Mouse (Mus musculus) kidney, postnatal 14 days (tissue): ENCODE results near the gene Gm17535.
"Not testable (repeated sequence)": the region's sequence is repeated elsewhere in the genome, so short reads cannot be mapped to it uniquely, and the experiment has no call there.

Experiments
- DNase-seq: peaks from one replicate; pipeline ENCODE4 v3.0.0; 2022; ENCODE audit warnings: mixed read lengths

The Gm17535 gene

DNA sequence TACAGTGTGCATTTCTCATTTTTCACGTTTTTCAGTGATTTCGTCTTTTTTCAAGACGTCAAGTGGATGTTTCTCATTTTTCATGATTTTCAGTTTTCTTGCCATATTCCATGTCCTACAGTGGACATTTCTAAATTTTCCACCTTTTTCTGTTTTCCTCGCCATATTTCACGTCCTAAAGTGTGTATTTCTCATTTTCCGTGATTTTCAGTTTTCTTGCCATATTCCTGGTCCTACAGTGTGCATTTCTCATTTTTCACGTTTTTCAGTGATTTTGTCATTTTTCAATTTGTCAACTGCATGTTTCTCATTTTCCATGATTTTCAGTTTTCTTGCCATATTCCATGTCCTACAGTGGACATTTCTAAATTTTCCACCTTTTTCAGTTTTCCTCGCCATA is at the start of gene Gm17535:
TSS of gene Gm17535 (plus strand) at position 301 of the 400 bp plus-strand sequence.
- not testable (repeated sequence) for DNase-seq

DNA sequence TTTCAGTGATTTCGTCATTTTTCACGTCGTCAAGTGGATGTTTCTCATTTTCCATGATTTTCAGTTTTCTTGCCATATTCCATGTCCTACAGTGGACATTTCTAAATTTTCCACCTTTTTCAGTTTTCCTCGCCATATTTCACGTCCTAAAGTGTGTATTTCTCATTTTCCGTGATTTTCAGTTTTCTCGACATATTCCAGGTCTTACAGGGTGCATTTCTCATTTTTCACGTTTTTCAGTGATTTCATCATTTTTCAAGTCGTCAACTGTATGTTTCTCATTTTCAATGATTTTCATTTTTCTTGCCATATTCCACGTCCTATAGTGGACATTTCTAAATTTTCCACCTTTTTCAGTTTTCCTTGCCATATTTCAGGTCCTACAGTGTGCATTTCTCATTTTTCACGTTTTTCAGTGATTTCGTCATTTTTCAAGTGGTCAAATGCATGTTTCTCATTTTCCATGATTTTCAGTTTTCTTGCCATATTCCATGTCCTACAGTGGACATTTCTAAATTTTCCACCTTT is 33.9 kb upstream of the Gm17535 start, which contains the start of gene Gm10722:
TSS of gene Gm10722 (plus strand) at position 478 of the 528 bp plus-strand sequence.
- peak; percentile 34 for DNase-seq

DNA sequence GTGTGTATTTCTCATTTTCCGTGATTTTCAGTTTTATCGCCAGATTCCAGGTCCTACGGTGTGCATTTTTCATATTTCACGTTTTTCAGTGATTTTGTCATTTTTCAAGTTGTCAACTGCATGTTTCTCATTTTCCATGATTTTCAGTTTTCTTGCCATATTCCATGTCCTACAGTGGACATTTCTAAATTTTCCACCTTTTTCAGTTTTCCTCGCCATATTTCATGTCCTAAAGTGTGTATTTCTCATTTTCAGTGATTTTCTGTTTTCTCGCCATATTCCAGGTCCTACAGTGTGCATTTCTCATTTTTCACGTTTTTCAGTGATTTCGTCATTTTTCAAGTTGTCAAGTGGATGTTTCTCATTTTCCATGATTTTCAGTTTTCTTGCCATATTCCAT is 33.4 kb upstream of the Gm17535 start:
- DNase-seq, result peak; percentile 36

DNA sequence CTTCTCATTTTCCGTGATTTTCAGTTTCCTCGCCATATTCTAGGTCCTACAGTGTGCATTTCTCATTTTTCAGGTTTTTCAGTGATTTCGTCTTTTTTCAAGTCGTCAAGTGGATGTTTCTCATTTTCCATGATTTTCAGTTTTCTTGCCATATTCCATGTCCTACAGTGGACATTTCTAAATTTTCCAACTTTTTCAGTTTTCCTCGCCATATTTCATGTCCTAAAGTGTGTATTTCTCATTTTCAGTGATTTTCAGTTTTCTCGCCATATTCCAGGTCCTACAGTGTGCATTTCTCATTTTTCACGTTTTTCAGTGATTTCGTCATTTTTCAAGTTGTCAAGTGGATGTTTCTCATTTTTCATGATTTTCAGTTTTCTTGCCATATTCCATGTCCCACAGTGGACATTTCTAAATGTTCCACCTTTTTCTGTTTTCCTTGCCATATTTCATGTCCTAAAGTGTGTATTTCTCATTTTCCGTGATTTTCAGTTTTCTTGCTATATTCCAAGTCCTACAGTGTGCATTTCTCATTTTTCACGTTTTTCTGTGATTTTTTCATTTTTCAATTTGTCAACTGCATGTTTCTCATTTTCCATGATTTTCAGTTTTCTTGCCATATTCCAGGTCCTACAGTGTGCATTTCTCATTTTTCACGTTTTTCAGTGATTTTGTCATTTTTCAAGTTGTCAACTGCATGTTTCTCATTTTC is 32.3 kb upstream of the Gm17535 start:
- DNase-seq, result peak; percentile 100

DNA sequence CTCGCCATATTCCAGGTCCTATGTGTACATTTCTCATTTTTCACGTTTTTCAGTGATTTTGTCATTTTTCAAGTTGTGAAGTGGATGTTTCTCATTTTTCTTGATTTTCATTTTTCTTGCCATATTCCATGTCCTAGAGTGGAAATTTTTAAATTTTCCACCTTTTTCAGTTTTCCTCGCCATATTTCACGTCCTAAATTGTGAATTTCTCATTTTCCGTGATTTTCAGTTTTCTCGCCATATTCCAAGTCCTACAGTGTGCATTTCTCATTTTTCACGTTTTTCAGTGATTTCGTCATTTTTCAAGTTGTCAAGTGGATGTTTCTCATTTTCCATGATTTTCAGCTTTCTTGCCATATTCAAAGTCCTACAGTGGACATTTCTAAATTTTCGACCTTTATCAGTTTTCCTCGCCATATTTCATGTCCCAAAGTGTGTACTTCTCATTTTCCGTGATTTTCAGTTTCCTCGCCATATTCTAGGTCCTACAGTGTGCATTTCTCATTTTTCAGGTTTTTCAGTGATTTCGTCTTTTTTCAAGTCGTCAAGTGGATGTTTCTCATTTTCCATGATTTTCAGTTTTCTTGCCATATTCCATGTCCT is 31.5 kb upstream of the Gm17535 start, which contains the start of gene Gm11168:
TSS of gene Gm11168 (plus strand) at position 553 of the 603 bp plus-strand sequence.
- peak; percentile 80 for DNase-seq

DNA sequence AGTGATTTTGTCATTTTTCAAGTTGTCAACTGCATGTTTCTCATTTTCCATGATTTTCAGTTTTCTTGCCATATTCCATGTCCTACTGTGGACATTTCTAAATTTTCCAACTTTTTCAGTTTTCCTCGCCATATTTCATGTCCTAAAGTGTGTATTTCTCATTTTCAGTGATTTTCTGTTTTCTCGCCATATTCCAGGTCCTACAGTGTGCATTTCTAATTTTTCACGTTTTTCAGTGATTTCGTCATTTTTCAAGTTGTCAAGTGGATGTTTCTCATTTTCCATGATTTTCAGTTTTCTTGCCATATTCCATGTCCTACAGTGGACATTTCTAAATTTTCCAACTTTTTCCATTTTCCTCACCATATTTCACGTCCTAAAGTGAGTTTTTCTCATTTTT is 28.2 kb upstream of the Gm17535 start:
- not testable (repeated sequence) for DNase-seq

DNA sequence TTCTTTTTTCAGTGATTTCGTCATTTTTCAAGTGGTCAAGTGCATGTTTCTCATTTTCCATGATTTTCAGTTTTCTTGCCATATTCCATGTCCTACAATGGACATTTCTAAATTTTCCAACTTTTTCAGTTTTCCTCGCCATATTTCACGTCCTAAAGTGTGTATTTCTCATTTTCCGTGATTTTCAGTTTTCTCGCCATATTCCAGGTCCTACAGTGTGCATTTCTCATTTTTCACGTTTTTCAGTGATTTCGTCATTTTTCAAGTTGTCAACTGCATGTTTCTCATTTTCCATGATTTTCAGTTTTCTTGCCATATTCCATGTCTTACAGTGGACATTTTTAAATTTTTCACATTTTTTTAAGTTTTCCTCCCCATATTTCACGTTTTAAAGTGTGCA is 27.8 kb upstream of the Gm17535 start:
- DNase-seq, result not testable (repeated sequence)

DNA sequence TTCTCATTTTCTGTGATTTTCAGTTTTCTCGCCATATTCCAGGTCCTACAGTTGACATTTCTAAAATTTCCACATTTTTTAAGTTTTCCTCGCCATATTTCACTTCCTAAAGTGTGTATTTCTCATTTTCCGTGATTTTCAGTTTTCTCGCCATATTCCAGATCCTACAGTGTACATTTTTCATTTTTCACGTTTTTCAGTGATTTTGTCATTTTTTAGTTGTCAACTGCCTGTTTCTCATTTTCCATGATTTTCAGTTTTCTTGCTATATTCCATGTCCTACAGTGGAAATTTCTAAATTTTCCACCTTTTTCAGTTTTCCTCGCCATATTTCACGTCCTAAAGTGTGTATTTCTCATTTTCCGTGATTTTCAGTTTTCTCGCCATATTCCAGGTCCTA is 27.1 kb upstream of the Gm17535 start:
- DNase-seq, result peak; percentile 38

DNA sequence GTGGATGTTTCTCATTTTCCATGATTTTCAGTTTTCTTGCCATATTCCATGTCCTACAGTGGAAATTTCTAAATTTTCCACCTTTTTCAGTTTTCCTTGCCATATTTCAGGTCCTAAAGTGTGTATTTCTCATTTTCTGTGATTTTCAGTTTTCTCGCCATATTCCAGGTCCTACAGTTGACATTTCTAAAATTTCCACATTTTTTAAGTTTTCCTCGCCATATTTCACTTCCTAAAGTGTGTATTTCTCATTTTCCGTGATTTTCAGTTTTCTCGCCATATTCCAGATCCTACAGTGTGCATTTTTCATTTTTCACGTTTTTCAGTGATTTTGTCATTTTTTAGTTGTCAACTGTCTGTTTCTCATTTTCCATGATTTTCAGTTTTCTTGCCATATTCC is 25.1 kb upstream of the Gm17535 start:
- not testable (repeated sequence) for DNase-seq

DNA sequence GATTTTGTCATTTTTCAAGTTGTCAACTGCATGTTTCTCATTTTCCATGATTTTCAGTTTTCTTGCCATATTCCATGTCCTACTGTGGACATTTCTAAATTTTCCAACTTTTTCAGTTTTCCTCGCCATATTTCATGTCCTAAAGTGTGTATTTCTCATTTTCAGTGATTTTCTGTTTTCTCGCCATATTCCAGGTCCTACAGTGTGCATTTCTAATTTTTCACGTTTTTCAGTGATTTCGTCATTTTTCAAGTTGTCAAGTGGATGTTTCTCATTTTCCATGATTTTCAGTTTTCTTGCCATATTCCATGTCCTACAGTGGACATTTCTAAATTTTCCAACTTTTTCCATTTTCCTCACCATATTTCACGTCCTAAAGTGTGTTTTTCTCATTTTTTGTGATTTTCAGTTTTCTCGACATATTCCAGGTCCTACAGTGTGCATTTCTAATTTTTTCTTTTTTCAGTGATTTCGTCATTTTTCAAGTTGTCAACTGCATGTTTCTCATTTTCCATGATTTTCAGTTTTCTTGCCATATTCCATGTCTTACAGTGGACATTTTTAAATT is 22.3 kb upstream of the Gm17535 start:
- DNase-seq, result not testable (repeated sequence)

DNA sequence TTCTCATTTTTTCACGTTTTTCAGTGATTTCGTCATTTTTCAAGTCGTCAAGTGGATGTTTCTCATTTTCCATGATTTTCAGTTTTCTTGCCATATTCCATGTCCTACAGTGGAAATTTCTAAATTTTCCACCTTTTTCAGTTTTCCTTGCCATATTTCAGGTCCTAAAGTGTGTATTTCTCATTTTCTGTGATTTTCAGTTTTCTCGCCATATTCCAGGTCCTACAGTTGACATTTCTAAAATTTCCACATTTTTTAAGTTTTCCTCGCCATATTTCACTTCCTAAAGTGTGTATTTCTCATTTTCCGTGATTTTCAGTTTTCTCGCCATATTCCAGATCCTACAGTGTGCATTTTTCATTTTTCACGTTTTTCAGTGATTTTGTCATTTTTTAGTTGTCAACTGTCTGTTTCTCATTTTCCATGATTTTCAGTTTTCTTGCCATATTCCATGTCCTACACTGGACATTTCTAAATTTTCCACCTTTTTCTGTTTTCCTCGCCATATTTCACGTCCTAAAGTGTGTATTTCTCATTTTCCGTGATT is 21.6 kb upstream of the Gm17535 start, which contains the start of gene Gm10721:
TSS of gene Gm10721 (plus strand) at position 408 of the 547 bp plus-strand sequence.
- not testable (repeated sequence) for DNase-seq

DNA sequence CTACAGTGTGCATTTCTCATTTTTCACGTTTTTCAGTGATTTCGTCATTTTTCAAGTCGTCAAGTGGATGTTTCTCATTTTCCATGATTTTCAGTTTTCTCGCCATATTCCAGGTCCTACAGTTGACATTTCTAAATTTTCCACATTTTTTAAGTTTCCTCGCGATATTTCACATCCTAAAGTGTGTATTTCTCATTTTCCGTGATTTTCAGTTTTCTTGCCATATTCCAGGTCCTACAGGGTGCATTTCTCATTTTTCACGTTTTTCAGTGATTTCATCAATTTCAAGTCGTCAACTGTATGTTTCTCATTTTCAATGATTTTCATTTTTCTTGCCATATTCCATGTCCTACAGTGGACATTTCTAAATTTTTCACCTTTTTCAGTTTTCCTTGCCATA is 19.0 kb upstream of the Gm17535 start, which contains the start of gene Gm10720:
TSS of gene Gm10720 (plus strand) at position 301 of the 400 bp plus-strand sequence.
- DNase-seq, result not testable (repeated sequence)

DNA sequence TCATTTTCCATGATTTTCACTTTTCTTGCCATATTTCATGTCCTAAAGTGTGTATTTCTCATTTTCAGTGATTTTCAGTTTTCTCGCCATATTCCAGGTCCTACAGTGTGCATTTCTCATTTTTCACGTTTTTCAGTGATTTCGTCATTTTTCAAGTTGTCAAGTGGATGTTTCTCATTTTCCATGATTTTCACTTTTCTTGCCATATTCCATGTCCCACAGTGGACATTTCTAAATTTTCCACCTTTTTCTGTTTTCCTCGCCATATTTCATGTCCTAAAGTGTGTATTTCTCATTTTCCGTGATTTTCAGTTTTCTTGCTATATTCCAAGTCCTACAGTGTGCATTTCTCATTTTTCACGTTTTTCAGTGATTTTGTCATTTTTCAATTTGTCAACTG is 18.5 kb upstream of the Gm17535 start:
- peak; percentile 58 for DNase-seq

DNA sequence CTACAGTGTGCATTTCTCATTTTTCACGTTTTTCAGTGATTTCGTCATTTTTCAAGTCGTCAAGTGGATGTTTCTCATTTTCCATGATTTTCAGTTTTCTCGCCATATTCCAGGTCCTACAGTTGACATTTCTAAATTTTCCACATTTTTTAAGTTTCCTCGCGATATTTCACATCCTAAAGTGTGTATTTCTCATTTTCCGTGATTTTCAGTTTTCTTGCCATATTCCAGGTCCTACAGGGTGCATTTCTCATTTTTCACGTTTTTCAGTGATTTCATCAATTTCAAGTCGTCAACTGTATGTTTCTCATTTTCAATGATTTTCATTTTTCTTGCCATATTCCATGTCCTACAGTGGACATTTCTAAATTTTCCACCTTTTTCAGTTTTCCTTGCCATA is 17.3 kb upstream of the Gm17535 start, which contains the start of gene Gm10719:
TSS of gene Gm10719 (plus strand) at position 301 of the 400 bp plus-strand sequence.
- DNase-seq, result not testable (repeated sequence)

DNA sequence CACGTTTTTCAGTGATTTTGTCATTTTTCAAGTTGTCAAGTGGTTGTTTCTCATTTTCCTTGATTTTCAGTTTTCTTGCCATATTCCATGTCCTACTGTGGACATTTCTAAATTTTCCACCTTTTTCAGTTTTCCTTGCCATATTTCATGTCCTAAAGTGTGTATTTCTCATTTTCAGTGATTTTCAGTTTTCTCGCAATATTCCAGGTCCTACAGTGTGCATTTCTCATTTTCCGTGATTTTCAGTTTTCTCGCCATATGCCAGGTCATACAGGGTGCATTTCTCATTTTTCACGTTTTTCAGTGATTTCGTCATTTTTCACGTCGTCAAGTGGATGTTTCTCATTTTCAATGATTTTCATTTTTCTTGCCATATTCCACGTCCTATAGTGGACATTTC is 15.5 kb upstream of the Gm17535 start:
- DNase-seq, result peak; percentile 100

DNA sequence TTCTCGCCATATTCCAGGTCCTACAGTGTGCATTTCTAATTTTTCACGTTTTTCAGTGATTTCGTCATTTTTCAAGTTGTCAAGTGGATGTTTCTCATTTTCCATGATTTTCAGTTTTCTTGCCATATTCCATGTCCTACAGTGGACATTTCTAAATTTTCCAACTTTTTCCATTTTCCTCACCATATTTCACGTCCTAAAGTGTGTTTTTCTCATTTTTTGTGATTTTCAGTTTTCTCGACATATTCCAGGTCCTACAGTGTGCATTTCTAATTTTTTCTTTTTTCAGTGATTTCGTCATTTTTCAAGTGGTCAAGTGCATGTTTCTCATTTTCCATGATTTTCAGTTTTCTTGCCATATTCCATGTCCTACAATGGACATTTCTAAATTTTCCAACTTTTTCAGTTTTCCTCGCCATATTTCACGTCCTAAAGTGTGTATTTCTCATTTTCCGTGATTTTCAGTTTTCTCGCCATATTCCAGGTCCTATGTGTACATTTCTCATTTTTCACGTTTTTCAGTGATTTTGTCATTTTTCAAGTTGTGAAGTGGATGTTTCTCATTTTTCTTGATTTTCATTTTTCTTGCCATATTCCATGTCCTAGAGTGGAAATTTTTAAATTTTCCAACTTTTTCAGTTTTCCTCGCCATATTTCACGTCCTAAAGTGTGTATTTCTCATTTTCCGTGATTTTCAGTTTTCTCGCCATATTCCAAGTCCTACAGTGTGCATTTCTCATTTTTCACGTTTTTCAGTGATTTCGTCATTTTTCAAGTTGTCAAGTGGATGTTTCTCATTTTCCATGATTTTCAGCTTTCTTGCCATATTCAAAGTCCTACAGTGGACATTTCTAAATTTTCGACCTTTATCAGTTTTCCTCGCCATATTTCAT is 14.3 kb upstream of the Gm17535 start:
- DNase-seq, result peak; percentile 96

DNA sequence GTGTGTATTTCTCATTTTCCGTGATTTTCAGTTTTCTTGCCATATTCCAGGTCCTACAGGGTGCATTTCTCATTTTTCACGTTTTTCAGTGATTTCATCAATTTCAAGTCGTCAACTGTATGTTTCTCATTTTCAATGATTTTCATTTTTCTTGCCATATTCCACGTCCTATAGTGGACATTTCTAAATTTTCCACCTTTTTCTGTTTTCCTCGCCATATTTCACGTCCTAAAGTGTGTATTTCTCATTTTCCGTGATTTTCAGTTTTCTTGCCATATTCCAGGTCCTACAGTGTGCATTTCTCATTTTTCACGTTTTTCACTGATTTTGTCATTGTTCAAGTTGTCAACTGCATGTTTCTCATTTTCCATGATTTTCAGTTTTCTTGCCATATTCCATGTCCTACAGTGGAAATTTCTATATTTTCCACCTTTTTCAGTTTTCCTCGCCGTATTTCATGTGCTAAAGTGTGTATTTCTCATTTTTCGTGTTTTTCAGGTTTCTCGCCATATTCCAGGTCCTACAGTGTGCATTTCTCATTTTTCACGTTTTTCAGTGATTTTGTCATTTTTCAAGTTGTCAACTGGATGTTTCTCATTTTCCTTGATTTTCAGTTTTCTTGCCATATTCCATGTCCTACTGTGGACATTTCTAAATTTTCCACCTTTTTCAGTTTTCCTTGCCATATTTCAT is 11.9 kb upstream of the Gm17535 start:
- DNase-seq, result peak; percentile 44

DNA sequence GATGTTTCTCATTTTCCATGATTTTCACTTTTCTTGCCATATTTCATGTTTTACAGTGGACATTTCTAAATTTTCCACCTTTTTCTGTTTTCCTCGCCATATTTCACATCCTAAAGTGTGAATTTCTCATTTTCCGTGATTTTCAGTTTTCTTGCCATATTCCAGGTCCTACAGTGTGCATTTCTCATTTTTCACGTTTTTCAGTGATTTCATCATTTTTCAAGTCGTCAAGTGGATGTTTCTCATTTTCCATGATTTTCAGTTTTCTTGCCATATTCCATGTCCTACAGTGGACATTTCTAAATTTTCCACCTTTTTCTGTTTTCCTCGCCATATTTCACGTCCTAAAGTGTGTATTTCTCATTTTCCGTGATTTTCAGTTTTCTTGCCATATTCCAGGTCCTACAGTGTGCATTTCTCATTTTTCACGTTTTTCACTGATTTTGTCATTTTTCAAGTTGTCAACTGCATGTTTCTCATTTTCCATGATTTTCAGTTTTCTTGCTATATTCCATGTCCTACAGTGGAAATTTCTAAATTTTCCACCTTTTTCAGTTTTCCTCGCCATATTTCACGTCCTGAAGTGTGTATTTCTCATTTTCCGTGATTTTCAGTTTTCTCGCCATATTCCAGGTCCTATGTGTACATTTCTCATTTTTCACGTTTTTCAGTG is 11.0 kb upstream of the Gm17535 start, which contains the start of gene Gm10718:
TSS of gene Gm10718 (plus strand) at position 236 of the 673 bp plus-strand sequence.
- peak; percentile 75 for DNase-seq

DNA sequence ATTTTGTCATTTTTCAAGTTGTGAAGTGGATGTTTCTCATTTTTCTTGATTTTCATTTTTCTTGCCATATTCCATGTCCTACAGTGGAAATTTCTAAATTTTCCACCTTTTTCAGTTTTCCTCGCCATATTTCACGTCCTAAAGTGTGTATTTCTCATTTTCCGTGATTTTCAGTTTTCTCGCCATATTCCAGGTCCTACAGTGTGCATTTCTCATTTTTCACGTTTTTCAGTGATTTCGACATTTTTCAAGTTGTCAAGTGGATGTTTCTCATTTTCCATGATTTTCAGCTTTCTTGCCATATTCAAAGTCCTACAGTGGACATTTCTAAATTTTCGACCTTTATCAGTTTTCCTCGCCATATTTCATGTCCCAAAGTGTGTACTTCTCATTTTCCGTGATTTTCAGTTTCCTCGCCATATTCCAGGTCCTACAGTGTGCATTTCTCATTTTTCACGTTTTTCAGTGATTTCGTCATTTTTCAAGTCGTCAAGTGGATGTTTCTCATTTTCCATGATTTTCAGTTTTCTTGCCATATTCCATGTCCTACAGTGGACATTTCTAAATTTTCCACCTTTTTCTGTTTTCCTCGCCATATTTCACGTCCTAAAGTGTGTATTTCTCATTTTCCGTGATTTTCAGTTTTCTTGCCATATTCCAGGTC is 10.3 kb upstream of the Gm17535 start:
- not testable (repeated sequence) for DNase-seq

DNA sequence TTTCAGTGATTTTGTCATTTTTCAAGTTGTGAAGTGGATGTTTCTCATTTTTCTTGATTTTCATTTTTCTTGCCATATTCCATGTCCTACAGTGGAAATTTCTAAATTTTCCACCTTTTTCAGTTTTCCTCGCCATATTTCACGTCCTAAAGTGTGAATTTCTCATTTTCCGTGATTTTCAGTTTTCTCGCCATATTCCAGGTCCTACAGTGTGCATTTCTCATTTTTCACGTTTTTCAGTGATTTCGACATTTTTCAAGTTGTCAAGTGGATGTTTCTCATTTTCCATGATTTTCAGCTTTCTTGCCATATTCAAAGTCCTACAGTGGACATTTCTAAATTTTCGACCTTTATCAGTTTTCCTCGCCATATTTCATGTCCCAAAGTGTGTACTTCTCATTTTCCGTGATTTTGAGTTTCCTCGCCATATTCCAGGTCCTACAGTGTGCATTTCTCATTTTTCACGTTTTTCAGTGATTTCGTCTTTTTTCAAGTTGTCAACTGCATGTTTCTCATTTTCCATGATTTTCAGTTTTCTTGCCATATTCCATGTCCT is 9.4 kb upstream of the Gm17535 start, which contains the start of gene Gm10717:
TSS of gene Gm10717 (plus strand) at position 506 of the 556 bp plus-strand sequence.
- DNase-seq, result peak; percentile 29
